Mouse (Mus musculus) gastrocnemius, postnatal 25 days (tissue): ENCODE data around the gene N4bp2l1. TPM values are rescaled to one million over a fixed set of nuclear protein-coding genes. Genes with fewer than 3 reads are reported as not detected.
"Not testable (repeated sequence)": the region's sequence is repeated elsewhere in the genome, so short reads cannot be mapped to it uniquely, and the experiment has no call there.

ENCODE experiments used
- DNase-seq: peaks from one replicate; pipeline ENCODE4 v3.0.0; 2022
- long read RNA-seq, 2 experiments: library from polyadenylated mRNA; stranded (forward); transcript quantifications; one replicate each; pipeline ENCODE4 v2.0.0; 2021
- total RNA-seq, 2 experiments: library from RNA; stranded (reverse); gene quantifications; 1 replicate in 1 of 2; 2 replicates in 1 of 2; pipeline ENCODE4 v1.2.3; 2021

N4bp2l1 gene
- total RNA-seq = 1 to 10 TPM; 2.1 to 4.0 TPM
- long read RNA-seq, experiment 1, partial matches to known transcripts = 0 of 3 reads
- long read RNA-seq, experiment 1, other reads (novel, unspliced or antisense) = 1 of 3 reads
- long read RNA-seq, experiment 2, partial matches to known transcripts = 0 of 6 reads
- long read RNA-seq, experiment 2, other reads (novel, unspliced or antisense) = 5 of 6 reads

- DNase-seq = no peak
These were observed at the start of gene N4bp2l1 for GRCm38 (mm10) chr5:150597088-150597487. Gene N4bp2l1, minus strand, starts transcription at chr5:150597188.

- no peak for DNase-seq
These were observed 47.9 kb upstream of the N4bp2l1 start for GRCm38 (mm10) chr5:150644926-150645325.

- not testable (repeated sequence) for DNase-seq
These were observed 46.4 kb upstream of the N4bp2l1 start for GRCm38 (mm10) chr5:150643390-150643789.

- no peak for DNase-seq
These were observed 44.5 kb upstream of the N4bp2l1 start for GRCm38 (mm10) chr5:150641440-150641839.

GRCm38 (mm10) chr5:150629692-150630091 is 32.7 kb upstream of the N4bp2l1 start:
- no peak for DNase-seq

GRCm38 (mm10) chr5:150629272-150629671 is 32.3 kb upstream of the N4bp2l1 start:
- DNase-seq = no peak

- DNase-seq = no peak
These were observed 28.5 kb upstream of the N4bp2l1 start for GRCm38 (mm10) chr5:150625528-150625927.

GRCm38 (mm10) chr5:150622792-150623191 is 25.8 kb upstream of the N4bp2l1 start:
- no peak for DNase-seq

- DNase-seq = no peak
These were observed 24.6 kb upstream of the N4bp2l1 start for GRCm38 (mm10) chr5:150621592-150621991.

GRCm38 (mm10) chr5:150620588-150621135 is 23.7 kb upstream of the N4bp2l1 start:
- no peak for DNase-seq

- DNase-seq = no peak
These were observed 21.8 kb upstream of the N4bp2l1 start for GRCm38 (mm10) chr5:150618599-150619355.

- DNase-seq = no peak
These were observed 19.7 kb upstream of the N4bp2l1 start for GRCm38 (mm10) chr5:150616731-150617130.

- no peak for DNase-seq
These were observed 19.2 kb upstream of the N4bp2l1 start for GRCm38 (mm10) chr5:150616216-150616615.

GRCm38 (mm10) chr5:150614054-150614453 is 17.1 kb upstream of the N4bp2l1 start:
- DNase-seq = no peak

- no peak for DNase-seq
These were observed 14.7 kb upstream of the N4bp2l1 start for GRCm38 (mm10) chr5:150611697-150612096.

GRCm38 (mm10) chr5:150611136-150611535 is 14.1 kb upstream of the N4bp2l1 start:
- DNase-seq = no peak

- no peak for DNase-seq
These were observed 10.6 kb upstream of the N4bp2l1 start for GRCm38 (mm10) chr5:150607631-150608030.

- no peak for DNase-seq
These were observed 9.1 kb upstream of the N4bp2l1 start for GRCm38 (mm10) chr5:150606131-150606530.

- DNase-seq = no peak
These were observed 4.6 kb upstream of the N4bp2l1 start for GRCm38 (mm10) chr5:150601441-150602230.

- DNase-seq = no peak
These were observed 3.8 kb upstream of the N4bp2l1 start for GRCm38 (mm10) chr5:150600554-150601440.
